Mouse (Mus musculus) hindlimb bud, embryonic 11.5 days (tissue): ENCODE measurements at regions not wholly inside any gene's neighbourhood (a gene's known extent, or its start where the extent isn't known, plus 50 kb on each side); places are given as distances from the start of the nearest gene placed in this dataset.
A peak's percentile ranks its signal among the peaks of the same experiment; 100 is the strongest.
"Not testable (repeated sequence)": the region's sequence is repeated elsewhere in the genome, so short reads cannot be mapped to it uniquely, and the experiment has no call there.

Source experiments
- DNase-seq: peaks from one replicate; pipeline ENCODE4 v3.0.0-alpha.2; 2012; ENCODE audit warnings: low read depth, low spot score; ENCODE audit errors: extremely low spot score

DNA sequence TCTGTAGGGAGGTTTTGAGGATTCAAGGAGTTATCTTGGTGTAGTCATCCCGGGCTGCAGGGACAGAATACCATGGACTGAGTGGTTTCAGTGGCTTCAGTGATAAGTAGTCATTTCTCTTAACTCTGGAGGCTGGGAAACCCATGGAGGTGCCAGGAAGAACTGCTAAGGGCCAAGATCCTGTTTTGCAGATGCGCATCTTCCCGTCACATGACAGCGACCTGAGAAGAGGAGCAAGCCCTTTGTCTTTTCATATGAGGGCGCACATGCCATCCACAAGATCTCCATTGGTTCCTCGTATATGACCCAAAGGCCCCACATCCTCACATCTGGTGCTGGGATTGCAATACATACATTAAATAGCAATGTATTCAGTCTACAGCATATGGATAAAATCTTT, 419.7 kb downstream of the Lrig3 start:
- no peak for DNase-seq

DNA sequence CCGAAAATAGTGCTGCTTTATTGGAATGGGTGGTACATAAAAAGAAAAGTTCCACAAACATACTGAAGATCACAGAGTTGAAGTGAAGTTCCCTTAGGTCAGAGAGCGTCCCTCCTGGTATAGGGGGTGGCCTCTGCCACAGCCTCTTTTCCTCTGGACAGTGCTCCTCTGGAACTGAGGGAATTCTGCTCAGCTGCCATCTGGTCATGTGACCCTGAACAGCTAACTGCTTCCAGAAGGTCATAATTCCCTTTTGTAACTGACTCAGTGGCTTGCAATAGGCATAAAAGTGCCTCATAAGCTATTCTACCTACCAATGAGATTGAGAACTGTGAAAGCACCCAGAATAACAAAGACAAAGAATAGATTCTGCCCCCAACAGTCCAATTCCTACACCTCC, 414.4 kb downstream of the Lrig3 start:
- DNase-seq = no peak

DNA sequence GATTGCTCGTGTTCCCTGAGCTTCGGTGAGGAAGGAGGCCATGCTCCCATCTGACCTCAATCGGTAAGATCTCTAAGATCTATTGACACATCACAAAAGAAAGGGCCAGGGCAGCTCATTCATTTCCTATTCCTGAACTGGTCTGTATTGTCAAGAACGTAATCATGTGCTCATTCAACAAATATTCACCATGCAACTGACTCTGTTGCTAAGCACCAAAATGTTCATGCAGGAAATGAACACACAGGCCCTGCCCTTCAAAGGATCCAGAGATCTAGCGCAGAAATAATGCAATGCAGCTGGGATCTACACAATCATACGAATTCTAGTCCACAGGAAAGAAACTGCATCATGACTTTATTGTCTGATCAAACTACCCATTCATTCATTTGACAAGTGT, 413.3 kb downstream of the Lrig3 start:
- no peak for DNase-seq

DNA sequence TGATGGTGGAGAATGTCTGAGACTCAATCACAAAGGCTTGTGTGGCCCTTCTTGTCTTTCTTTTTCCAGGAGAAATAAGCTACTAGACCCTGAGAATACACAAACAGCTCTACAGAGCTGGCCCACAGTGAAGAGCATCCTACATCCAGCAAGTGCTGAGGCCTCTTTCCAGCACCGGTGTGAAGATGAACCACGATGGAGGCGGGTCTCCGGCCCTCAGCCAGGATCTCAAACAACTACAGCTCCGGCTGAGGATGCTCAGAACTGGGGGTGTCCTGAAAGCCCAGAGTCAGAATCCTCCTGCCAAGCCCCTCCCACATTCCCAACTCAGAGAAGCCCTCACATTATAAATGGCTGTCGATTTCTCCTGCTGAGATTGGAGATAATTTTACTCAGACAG, 407.9 kb downstream of the Lrig3 start:
- DNase-seq = no peak

DNA sequence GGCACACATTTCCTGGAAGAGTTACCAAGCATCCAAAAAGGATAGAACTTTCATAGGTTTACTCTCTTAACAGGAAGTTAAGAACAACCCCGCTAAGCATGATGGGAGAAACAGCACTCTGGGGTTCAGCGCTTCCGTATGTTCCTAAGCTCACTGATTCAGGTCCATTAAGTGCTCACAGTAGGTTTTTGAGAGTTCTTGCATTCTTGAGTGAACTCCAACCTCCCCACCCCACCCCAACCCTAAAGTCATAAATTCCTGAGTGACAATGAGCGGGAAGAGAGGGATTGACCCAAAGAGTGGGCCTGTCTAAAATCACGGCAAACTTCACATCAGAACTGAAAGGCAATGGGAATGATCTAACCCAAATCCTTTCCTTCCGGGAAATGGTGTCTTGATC, 405.9 kb downstream of the Lrig3 start:
- DNase-seq = no peak

DNA sequence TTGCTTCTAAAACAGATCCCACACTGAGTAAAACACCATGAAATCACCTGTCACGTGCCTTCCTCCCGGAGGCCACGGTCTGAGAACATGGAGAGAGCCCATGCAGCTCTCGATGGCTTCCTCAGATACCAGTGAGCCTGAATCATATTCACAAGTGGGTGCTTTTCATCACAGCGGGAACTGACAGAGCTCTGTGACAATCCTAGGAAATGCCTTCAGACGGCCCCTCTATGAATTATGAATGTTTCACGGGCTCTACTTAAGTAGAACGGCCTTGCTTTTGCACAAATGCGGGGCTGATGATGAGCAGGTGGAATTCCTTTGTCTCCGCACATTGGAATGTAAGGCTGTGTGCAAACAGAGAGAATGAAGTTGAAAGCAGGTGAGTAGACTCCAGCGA, 383.1 kb downstream of the Lrig3 start:
- no peak for DNase-seq

DNA sequence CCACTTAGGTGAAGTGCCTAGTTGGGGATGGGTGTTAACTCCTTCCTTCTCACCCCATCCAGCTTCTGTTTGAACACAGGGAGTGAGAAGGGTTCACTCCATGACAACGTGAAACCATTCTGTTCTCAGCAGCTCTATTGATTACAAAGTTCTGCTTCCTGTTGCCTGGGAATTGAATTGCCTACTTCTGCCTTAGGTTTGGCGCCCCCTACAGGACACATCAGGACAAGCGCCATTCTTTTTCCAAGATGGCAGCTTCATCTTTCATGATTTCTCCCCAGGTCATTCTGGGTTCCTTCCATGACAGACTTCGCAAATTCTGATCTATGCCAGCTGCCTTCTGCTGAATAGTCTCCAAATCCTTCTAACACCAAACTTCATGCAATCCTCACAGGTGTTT, 371.5 kb downstream of the Lrig3 start:
- DNase-seq = no peak

DNA sequence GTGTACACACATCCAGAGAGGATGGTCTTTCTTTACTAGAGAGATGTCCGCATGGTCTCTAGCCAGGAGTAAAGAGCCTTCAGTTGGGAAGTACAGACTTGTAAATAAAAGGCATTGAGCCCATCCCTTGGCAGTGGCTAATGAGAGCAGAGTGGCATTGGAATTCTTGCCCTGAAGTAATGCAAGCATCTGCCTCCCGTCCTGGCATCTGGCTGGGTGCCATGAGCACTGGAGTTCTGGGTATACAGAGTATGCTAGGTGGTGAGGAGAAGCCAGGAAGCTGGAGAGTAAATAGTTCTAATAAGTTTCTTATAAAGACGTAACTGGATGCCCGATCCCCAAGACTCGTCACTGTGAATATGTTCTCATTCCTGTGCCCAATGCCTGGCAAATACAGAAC, 367.8 kb downstream of the Lrig3 start:
- DNase-seq = no peak

DNA sequence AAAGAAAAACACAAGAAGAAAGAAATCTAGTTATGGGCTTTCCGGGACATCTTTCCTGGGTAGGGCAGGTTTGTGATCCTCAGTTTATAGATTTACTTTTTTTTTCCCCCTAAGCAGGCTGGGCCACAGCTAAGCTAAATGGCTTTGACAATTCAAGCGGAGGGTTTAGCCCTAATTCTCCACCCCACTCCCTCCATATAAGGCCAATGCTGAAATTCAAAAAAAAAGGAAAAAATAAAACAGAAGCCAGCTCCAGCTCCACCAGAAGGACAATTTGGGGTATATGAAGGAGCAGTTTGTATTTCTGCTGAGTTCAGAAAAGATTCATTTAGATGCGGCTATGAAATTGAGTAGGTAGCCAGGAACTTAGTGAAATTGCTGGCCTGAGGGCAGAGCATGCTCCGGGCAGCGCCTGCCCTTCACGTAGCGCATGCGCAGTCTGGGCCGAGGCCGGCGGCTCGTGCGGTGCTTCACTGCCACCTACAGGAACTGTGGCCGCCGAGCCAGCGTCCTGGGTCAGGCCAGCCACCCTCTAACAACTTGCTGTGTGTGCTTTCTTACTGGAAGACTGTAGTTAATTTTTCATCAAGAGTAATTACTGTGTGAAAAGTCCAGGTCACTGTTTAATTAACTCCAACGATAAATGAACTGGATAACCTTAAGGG, 364.5 kb downstream of the Lrig3 start:
- DNase-seq = peak; percentile 66

DNA sequence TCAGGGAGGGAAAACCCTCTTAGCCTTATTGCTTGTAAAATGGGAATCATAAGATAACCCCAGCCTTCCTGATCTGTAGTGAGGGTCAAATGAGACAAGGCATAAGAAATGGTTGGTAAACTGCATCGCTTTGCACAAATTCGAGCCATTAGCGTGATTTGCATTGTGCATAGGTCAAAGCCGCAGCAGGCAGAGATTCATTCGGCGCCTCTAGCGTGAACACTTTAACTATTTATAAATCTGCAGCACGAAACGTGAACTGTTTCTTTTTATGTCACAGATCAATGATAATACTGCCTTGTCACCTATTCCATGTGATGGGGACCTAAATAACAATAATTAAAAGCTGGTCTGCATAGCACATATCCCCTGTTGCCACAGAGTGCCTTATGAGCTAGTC, 354.9 kb downstream of the Lrig3 start:
- no peak for DNase-seq

DNA sequence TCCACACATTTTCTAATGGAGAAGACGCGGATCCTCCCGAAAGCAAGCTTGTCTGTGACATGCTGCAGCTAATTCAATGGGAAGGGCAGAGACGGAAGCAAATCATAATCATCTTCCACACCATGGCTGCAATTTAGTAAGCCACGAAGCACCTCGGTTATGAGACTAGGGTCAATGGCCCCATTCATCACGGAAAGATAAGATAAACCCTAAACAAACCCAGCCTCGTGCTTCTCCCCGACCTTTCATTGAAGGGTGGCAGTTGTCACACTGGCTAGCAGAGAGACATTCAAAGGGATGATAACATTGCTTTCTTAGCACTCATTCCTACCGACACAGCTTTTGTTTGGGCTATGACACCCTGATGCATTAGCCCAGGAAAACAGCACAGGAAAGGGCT, 353.8 kb downstream of the Lrig3 start:
- DNase-seq = no peak

DNA sequence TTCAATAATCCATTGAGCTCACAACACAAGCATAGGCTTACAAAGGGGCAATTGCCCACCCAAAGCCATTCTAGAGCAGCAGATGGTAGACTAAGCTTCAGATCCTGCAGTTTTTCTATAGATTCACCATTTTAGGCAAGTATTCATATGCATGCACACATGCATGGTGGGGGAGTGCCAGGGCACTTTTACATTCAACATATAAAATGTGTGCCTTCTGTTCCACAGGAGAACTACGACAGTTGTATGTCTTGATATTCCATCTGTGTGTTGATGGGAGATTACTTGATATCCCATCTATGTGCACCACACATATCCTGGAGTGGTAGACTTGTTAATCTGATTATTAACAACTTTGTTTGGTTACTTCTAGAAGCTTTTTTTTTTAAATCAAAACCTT, 334.0 kb downstream of the Lrig3 start:
- DNase-seq = no peak

DNA sequence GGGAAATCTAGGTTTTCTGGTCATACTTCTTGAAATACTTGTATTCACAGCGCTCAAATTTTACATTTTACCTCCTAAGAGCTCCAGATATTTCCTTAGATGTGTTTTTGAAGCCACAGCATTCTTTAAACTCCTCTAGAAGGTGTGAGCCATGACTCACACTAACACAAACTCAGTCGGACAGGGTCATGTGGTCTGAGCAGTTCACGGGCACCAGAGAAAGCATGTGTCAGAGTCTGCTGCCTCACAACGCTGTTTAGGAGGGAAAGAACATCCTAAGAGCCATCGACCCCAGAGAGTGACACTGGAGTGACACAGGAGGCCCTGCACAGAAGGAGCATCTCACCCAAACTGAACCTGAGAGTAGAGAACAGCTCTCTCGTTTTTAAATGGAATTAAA, 332.2 kb downstream of the Lrig3 start:
- no peak for DNase-seq

DNA sequence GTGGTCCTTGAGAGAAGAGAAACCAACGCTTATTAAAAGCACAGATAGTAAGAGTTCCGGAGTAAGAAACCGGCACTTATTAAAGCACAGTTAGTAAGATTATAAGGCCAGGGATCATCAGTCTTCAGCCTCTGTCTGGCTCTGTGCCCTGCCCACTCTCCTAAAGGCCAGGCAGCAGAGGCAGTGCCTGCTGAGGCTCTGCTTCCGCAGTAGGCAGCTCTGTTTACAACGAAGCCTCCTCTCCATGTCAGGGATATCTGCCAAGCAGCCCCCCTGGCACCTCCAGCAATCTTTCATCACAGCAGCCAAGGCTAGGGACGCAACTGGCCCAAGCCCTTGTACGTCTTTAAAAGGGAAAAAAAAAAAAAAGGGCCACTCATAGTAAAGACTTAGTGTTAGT, 329.9 kb downstream of the Lrig3 start:
- no peak for DNase-seq

DNA sequence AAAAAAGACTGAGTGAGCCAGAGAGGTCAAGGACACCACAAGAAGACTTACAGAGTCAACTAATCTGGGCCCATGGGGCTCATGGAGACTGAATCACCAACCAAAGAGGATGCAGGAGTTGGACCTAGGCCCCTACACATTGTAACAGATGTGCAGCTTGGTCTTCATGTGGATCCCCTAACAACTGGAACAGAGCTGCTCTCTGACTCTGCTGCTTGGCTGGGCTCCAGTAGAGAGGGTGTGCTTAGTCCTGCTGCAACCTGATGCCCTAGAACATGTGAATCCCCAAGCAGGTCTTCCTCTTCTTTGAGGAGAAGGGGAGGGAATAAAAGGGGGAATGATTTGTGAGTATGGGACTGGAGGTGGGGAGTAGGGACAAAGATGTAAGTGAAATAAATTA, 325.8 kb downstream of the Lrig3 start:
- no peak for DNase-seq

DNA sequence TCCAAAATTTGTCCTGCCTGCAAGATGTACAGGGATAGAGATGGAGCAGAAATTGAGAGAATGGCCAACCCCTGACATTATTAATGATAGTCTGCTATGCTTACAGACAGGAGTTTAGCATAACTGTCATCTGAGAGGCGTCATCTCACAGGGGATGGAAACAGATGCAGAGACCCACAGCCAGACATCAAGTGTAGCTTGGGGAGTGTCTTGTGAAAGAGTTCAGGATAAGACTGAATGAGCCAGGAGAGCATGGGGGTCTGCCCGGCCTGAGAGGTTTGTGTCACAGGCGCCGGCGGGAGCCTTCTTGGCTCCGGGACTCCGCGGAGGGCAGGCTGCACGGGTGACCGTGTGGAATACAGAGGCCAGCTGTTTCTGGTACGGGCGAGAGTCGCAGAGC, 319.1 kb downstream of the Lrig3 start:
- DNase-seq = not testable (repeated sequence)

DNA sequence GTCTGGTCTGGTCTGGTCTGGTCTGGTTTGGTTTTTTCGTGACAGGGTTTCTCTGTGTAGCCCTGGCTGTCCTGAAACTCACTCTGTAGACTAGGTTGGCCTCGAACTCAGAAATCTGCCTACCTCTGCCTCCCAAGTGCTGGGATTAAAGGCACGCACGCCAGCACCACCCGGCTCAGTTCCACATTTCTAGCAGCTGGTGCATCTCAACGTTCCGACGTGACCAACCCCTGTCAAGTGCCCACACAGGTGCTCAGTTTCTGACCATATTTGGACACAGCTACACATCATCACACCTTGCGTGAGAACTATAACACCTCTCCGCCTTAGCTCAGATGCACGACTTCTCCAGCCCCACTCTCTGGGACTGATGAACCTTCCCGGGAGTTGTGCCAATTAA, 304.4 kb downstream of the Lrig3 start:
- DNase-seq = no peak

DNA sequence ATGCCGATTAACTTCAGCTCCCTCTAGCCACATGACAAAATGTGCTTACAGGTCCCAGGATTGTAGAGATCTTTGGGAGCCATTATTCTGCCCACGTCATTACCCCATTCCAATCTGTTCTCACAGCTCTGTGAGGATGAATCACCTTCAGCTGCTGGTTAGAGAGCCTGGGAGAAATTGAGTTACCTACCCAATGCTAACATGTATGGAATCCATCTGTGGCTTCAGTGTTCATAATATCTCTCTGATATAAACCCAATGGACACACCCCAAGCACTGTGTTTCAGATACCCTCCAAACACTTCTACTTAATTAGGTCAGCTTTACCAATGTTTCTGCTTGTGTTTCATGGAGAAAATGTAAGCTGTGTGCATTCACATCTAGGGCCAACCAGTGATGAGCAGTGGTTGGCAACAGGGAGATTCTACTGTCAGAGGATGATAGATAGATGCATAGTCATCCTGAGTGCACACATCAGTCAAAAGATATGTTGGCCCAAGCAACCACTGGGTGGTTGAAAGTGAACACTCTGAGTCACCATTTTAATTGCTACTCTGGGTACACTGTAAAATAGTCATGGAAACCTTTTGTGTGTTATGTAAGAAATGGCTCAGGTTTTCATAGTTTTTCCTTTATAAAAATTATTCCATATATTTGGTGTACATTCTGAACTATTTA, 301.5 kb downstream of the Lrig3 start:
- no peak for DNase-seq

DNA sequence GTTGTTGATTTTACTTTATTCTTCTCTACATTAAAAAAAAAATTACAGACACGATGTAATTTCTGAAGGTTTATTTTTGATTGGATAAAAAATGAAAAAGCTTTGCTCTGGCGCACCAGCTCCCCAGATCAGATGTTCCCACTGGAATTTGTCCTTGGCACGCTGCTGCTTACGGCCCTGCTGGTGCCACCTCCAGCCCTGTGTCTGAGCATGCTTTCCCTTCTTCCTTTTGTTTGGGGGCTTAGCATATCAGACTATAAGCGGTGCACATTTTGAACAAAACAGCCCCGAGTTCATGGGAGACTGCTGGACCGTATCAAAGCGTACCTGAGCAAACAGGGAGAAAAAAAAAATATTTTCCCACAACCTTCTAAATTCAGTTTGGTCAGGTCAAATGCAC, 291.2 kb downstream of the Lrig3 start:
- DNase-seq = no peak

DNA sequence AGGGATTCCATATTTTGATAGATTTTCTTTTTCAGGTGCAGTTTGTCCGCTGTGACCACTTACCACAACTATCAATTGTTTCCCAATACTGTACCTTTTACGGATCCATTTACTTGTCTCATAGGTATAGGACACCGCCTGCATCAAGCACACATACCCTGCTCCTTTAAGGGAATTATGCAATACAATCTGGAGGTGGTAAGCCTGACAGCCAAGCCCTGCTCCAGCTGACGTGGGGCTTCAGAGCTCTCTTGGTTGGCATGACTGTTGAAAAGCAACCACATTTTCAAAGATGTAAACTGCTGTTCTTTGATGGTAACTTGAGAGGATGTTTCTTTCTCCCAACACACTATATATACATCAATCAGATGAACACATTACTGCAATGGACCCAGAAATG, 288.2 kb downstream of the Lrig3 start:
- no peak for DNase-seq

DNA sequence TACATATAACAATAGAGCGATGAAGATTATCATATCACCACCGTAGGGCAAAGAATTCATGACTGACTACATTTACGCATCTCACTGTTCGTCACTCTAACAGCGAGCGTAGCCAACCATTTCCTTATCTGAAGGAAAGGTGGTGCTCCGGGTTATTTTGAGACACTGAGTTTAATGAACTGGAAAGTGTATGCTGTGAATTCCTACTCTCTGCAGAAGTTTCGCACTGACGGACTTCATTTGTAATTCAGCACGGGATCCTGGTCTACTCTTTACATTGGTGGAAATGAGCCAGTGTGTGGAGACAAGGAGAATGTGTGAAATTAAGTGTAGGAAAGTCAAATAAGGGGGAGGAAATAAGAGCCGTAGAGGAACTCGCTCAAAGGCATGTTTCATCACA, 283.2 kb downstream of the Lrig3 start:
- DNase-seq = no peak

DNA sequence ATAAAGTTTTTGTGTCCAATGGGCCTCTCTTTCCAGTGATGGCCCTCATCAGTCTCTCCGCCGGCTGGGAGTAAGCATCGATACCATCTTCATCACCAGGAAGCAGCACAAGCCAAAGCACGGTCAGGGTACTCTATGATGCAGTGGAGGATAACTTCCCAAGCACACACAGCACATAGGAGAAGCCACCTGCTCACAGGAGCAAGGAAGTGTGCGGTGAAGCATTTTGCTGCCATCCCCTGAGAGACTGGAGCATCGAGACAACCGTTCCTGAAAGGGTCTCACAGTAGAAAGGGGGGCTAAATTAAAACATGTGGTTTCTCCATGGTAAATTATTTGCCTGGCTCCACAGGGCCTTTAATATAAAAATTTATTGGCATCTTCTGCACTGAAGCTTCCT, 277.1 kb downstream of the Lrig3 start:
- no peak for DNase-seq

DNA sequence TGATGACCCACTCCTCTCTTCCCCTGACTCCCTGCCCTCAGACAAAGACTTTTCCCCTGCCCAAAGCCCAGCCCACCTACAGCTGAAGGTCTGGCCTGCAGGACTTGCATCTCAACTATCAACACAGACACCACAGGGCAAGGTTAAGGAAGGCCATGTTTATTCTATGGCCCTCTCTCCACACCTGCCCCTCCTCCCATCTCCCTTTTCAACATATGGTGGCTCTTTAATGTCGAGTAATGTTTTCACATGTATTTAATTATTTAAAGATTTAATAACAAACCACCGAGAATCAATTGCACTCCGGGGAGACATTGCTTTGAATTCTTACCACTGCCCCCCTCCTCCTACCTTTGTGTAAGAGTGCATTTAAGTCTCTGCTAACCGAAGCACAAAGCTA, 273.6 kb downstream of the Lrig3 start:
- no peak for DNase-seq
